Mouse (Mus musculus) midbrain, embryonic 13.5 days (tissue): ENCODE measurements around the gene Ppp3cb. TPM values are rescaled to one million over a fixed set of nuclear protein-coding genes. Genes with fewer than 3 reads are reported as not detected.

ENCODE experiments used
- ATAC-seq: fragments of 200-750 bp; cut with Nextera tagmentation; 2 replicates; pipeline ENCODE4 v1.8.0; 2017; ENCODE audit warnings: mild to moderate bottlenecking, moderate TSS enrichment, moderate library complexity
- H3K27ac ChIP-seq: fragments of 300-500 bp; sonication (generic); 2 replicates; pipeline ENCODE4 v1.5.1; 2015; ENCODE audit warnings: inconsistent platforms, mild to moderate bottlenecking, moderate library complexity
- H3K27me3 ChIP-seq: fragments of 300-500 bp; sonication (generic); 2 replicates; pipeline ENCODE4 v1.6.1; 2015; ENCODE audit warnings: mild to moderate bottlenecking, inconsistent platforms
- H3K36me3 ChIP-seq: fragments of 300-500 bp; sonication (generic); 2 replicates; pipeline ENCODE4 v1.6.1; 2015; ENCODE audit warnings: mild to moderate bottlenecking, inconsistent platforms
- H3K4me1 ChIP-seq: fragments of 300-500 bp; sonication (generic); replicated peaks from 2 replicates; pipeline ENCODE4 v1.6.1; 2015; ENCODE audit warnings: inconsistent platforms
- H3K4me2 ChIP-seq: fragments of 300-500 bp; sonication (generic); replicated peaks from 2 replicates; pipeline ENCODE4 v1.6.1; 2015; ENCODE audit warnings: moderate library complexity, mild to moderate bottlenecking, inconsistent platforms
- H3K4me3 ChIP-seq: fragments of 300-500 bp; sonication (generic); replicated peaks from 2 replicates; pipeline ENCODE4 v1.5.1; 2015; ENCODE audit warnings: mild to moderate bottlenecking, inconsistent platforms
- H3K9ac ChIP-seq: fragments of 300-500 bp; sonication (generic); replicated peaks from 2 replicates; pipeline ENCODE4 v1.6.1; 2015; ENCODE audit warnings: mild to moderate bottlenecking, inconsistent platforms
- H3K9me3 ChIP-seq: fragments of 300-500 bp; sonication (generic); 2 replicates; pipeline ENCODE4 v1.6.1; 2016; ENCODE audit warnings: mild to moderate bottlenecking, inconsistent platforms
- WGBS: fragments of 180-500 bp; shearing (Covaris S2); methylation state at CpG from one replicate; pipeline ENCODE4 v1.1.7; 2015; 5-methylcytosine and 5-hydroxymethylcytosine counted together
- polyA plus RNA-seq: library from polyadenylated mRNA; unstranded; fragments of >200 nt; fragmentation: Nextera tagmentation; extraction: Ambion mirVana; gene quantifications from 2 replicates; pipeline ENCODE4 v1.2.1, GENCODE M21; 2015

Gene Ppp3cb
- polyA plus RNA-seq, 1 experiment from 2014 or later = 80.9 TPM

DNA sequence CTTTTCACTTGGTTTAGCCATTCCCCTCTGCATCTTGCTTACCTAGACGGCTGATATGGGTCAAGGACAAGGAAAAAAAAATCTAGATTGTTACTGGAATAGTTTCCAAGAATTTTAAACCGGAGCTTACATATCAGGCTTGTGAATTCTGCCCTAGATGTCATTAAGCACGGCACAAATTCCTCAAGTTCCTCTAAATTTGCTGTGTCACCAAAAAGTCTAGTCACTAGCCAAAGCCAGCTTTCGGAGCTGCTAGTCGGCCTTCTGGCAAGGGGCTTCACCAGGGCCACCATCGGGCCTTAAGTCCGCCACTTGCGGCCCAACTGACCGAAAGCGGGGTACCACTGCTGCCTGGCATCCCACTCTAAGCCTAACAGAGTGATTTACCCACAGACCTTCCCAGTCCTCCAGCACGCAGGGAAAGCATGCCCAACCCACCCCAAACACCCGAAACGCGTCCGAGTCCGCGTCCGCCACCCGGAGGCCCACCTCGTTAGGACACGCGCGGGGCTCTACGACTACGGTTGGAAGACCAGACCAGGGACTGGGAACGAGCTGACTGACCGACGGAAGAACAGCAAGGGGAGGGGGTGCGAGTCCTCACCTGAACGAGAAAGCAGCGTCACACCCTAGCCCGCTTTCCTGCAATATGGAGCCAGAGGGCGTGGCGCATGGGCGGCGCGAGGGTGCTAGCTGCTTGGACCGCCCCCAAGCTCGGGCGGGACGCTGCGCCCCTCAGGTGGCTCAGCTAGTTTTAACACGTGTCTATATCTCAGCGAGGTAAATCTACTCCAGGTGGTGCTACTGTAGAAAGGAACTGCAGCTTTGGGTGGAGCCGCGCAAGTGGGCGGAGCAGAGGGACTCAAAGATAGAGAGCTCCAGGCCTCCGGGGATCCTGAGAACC is 66.8 kb downstream of the Ppp3cb start, which contains the start of gene Anxa7:
Anxa7 (minus strand) TSS at position 843 of the 904 bp plus-strand sequence.
- Histone ChIP-seq H3K27me3 (peaks cover 8% of the 10 kb centered on the region), H3K9ac (peak within 1 kb of the TSS; percentile 69), H3K36me3 (peaks cover 10% of the 10 kb centered on the region), H3K4me3 (peak within 1 kb of the TSS; percentile 62), H3K9me3 (no peaks in the 10 kb centered on the region), H3K4me1 (peaks cover 4% of the 10 kb centered on the region), H3K27ac (no peak within 1 kb of the TSS), H3K4me2 (peak within 1 kb of the TSS; percentile 90)
- ATAC-seq = peak; percentile 78
- 3% methylated on average over 48 of the region's 48 CpGs for WGBS

DNA sequence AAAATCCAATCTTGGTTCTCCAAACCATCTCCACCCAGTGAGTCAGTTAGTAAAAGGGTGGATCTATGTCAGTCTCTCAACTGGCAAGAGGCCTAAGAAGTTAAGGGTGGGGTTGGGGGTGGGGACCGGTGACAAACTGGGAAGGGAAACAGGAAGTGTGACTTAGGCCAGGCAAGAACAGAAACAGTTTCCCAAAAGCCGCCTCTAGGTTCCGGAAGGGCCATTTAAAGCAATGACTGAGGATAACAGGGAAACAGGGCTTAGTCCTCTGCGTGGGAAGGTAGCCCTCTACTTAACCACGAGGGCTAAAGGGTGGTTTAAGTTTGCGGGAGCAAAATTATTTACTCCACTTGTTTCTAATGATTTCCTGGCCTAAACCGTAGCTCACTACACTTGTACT is 67.6 kb downstream of the Ppp3cb start:
- Histone ChIP-seq H3K4me2 (peak overlapping the region; percentile 90), H3K9me3 (no peaks in the 10 kb centered on the region), H3K27ac (no peak overlapping the region), H3K36me3 (peaks cover 4% of the 10 kb centered on the region; the same call in 1 of the 2 replicates), H3K4me1 (peaks cover 4% of the 10 kb centered on the region), H3K4me3 (peak overlapping the region; percentile 62), H3K9ac (no peak overlapping the region), H3K27me3 (peaks cover 8% of the 10 kb centered on the region)
- 31% methylated on average over 7 of the region's 7 CpGs for WGBS
- no peak for ATAC-seq

DNA sequence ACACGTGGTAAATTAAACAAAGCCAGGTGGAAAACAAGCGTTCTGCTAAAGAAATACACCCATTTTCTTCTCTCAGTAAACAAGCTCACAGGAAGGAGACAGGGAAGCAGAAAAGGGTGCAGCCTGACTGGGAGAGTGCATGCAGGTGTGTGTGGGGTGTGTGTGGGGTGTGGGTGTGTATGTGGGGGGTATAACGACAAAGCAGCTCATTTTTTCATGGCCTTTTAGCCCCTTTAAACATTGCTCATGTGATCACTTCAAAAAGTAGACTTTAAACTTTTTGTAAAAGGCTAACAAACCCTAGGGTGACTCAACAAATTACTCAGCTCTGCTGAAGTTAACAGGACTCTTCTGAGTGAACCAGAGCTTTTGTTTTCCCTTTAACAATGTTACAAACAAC is 68.0 kb downstream of the Ppp3cb start:
- WGBS = 57% methylated on average over 3 of the region's 3 CpGs
- H3K27me3 ChIP-seq = peaks cover 8% of the 10 kb centered on the region
- H3K27ac ChIP-seq = no peak overlapping the region
- 0 out of 2 replicates have a peak, but pooled peaks cover under 1% of the 10 kb centered on the region for H3K36me3 ChIP-seq
- no peak for ATAC-seq
- no peak overlapping the region for H3K4me3 ChIP-seq
- H3K4me1 ChIP-seq = peaks cover 4% of the 10 kb centered on the region
- no peaks in the 10 kb centered on the region for H3K9me3 ChIP-seq
- H3K9ac ChIP-seq = no peak overlapping the region
- no peak overlapping the region for H3K4me2 ChIP-seq

DNA sequence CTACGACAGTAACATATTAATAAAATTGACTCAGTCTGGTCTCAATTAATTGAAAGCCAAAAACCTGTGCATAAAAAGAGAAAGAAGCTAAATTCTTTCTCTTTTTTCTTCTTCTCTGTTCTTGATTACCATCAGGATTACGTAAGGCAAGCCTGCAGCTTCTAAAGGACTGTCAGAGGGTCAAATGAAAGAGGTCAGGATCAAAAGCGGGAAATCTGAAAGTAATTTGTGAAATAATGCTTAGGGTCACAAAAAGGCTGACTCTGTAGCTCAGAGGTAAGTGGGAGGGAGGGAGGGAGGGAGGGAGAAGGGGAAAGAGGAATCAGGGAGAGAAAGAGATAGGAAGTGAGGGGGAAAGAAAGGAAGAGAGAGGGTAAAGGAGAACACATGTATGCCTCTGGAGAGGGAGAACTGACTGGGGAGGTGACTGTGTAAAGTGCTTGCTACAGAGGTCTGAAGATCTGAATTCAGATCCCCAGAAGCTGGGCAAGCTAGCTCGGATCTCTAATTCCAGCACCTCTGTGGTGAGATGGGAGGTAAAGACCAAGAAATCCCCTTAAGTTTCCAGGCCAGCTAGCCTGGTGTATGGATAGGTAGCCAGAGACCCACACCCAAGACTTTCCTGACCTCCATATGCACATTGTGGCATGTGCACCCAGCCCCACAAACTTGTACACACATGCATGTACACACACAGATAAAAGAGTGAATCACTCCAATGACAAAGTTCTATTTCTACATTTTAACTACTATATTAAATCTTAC is 68.9 kb downstream of the Ppp3cb start:
- Histone ChIP-seq H3K27ac (no peak overlapping the region), H3K4me1 (peaks cover 4% of the 10 kb centered on the region), H3K4me3 (no peak overlapping the region), H3K4me2 (no peak overlapping the region), H3K9ac (no peak overlapping the region), H3K36me3 (no peaks in the 10 kb centered on the region), H3K9me3 (no peaks in the 10 kb centered on the region), H3K27me3 (peaks cover 8% of the 10 kb centered on the region)
- ATAC-seq = no peak
- WGBS = 43% methylated on average over 4 of the region's 4 CpGs

DNA sequence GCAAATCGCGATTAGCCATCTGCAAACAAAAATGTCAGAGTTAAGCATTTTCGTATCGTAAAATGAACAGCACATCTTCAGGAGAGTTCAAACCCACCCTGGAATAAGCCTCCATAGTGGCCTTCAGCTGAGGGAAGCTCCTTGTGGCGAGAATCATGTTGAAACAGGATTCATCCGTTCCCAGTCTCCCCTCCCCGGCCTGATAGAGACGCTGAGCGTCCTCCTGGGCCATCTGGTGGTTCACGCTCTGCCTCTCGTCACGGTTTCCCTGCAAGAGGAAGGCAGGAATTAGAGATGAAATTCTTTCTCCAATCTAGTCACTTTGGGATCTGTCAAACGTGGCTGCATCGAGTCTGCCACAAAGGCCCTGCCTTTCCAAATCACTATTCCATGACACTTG is 86.2 kb downstream of the Ppp3cb start:
- ATAC-seq = no peak
- no peak overlapping the region for H3K27ac ChIP-seq
- no peak overlapping the region for H3K4me3 ChIP-seq

DNA sequence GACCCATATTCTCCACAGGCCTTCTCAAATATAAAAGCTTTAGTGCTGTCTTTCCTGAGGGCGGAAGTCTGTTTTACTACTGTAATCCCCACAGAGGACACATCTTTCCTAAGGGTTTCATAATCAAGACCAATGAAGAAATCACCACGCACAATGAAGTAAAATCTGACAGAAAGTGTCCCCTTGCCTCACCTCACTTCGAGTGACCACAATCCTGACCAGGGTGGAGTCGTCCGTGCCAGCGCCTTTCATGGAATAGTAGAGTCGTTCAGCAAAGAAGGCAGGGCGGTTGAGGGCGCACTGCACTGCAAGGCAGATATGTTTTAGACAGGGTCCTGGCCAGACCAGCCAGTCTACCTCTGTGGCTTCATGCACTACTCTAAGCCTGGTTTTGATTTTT is 88.0 kb downstream of the Ppp3cb start:
- H3K4me3 ChIP-seq = no peak overlapping the region
- H3K9ac ChIP-seq = no peak overlapping the region
- no peaks in the 10 kb centered on the region for H3K9me3 ChIP-seq
- no peaks in the 10 kb centered on the region for H3K4me1 ChIP-seq
- no peak for ATAC-seq
- H3K27me3 ChIP-seq = no peaks in the 10 kb centered on the region
- peaks cover 4% of the 10 kb centered on the region; the same call in 1 of the 2 replicates for H3K36me3 ChIP-seq
- WGBS = 94% methylated on average over 9 of the region's 9 CpGs
- H3K4me2 ChIP-seq = no peak overlapping the region
- H3K27ac ChIP-seq = no peak overlapping the region

More for the DNA sequence above, 86.2 kb downstream of the Ppp3cb start:
- no peaks in the 10 kb centered on the region for H3K4me1 ChIP-seq
- H3K9me3 ChIP-seq = no peaks in the 10 kb centered on the region
- H3K36me3 ChIP-seq = peaks cover 4% of the 10 kb centered on the region
- WGBS = 84% methylated on average over 14 of the region's 14 CpGs
- H3K27me3 ChIP-seq = no peaks in the 10 kb centered on the region
- H3K4me2 ChIP-seq = no peak overlapping the region
- H3K9ac ChIP-seq = no peak overlapping the region

DNA sequence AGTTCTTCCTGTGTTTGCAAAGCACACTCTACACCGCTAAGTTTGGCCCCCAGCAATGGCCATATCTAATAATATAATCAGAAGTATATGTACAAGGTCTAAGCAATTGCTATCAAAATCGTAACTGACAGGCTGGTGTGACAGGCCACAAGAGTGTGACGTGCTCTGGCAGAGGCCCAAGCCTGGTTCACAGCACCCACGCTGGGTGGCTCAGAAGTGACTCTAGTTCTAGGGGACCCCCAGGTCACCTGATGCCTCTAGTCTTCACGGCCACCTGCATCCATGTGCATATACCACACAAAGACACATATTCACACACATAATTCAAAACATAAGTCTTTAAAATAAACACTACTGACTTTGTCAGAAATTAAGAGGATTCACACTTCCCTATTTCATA is 93.4 kb downstream of the Ppp3cb start:
- H3K4me2 ChIP-seq = no peak overlapping the region
- no peak overlapping the region for H3K4me3 ChIP-seq
- H3K9ac ChIP-seq = no peak overlapping the region
- H3K9me3 ChIP-seq = no peaks in the 10 kb centered on the region
- H3K27ac ChIP-seq = no peak overlapping the region
- 95% methylated on average over 5 of the region's 5 CpGs for WGBS
- ATAC-seq = no peak
- no peaks in the 10 kb centered on the region for H3K27me3 ChIP-seq
- 0 out of 2 replicates have a peak, but pooled peaks cover 5% of the 10 kb centered on the region for H3K4me1 ChIP-seq
- no peaks in the 10 kb centered on the region for H3K36me3 ChIP-seq

DNA sequence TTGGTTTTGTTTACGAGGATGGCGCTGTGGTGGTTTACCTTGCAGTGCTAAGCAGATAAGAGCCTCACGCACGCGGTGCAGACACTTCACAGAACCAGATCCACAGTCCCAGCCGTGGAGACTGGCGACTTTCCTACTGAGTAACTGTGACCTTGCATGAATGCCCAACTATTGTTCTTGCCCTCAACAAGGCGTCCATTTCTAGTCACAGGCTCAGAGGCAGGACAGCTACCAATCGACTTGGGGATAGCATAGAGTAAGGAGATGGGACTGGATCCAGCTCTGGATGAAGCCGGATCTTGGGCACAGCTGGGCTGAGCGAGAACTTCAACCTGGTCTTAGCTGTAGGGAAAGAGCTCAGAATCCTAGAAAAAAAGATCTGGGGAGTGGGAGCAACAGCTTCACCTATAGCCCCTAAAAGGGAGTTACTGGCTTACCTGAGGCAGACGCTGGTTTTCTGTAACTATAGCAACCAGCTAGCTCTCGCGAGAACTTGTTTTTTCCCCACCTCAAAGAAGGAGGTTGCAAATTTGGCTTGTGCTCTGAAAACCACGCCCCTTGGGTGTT is 94.5 kb downstream of the Ppp3cb start, which contains the start of gene Cfap70:
Cfap70 (minus strand) TSS at position 462 of the 567 bp plus-strand sequence.
- 0 out of 2 replicates have a peak, but pooled peaks cover 5% of the 10 kb centered on the region for H3K4me1 ChIP-seq
- H3K4me3 ChIP-seq = peak within 1 kb of the TSS; percentile 38
- H3K27me3 ChIP-seq = no peaks in the 10 kb centered on the region
- ATAC-seq = peak; percentile 66
- peak within 1 kb of the TSS; percentile 56 for H3K4me2 ChIP-seq
- no peaks in the 10 kb centered on the region for H3K9me3 ChIP-seq
- 3% methylated on average over 15 of the region's 15 CpGs for WGBS
- H3K9ac ChIP-seq = peak within 1 kb of the TSS; percentile 17; the same call in 1 of the 2 replicates
- H3K27ac ChIP-seq = no peak within 1 kb of the TSS
- no peaks in the 10 kb centered on the region for H3K36me3 ChIP-seq

DNA sequence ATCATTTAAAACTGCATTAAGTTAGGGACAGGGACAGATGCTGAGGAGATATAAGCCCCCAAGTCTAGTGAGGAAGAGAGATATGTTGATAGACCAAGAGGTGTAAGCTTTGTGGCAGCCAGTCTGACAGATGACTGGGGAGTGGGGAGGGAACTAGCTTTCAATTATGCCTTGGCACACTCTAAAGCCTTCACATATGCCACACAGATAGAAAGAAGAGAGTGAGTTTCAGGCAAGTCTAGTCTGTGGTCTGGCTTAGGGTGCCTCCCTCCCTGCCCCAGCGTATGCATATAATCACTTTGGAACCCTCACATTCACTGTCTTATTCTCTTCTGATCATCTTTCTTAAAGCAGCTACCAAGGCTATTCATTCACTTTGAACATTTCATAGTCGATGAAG is 95.1 kb downstream of the Ppp3cb start:
- H3K9ac ChIP-seq = peak overlapping the region; percentile 17; the same call in 1 of the 2 replicates
- H3K9me3 ChIP-seq = no peaks in the 10 kb centered on the region
- no peaks in the 10 kb centered on the region for H3K36me3 ChIP-seq
- ATAC-seq = 0 out of 2 replicates have a peak, but pooled peaks have one; percentile 20
- 14% methylated on average over 2 of the region's 2 CpGs for WGBS
- no peak overlapping the region for H3K27ac ChIP-seq
- no peaks in the 10 kb centered on the region for H3K27me3 ChIP-seq
- H3K4me1 ChIP-seq = 0 out of 2 replicates have a peak, but pooled peaks cover 5% of the 10 kb centered on the region
- H3K4me3 ChIP-seq = peak overlapping the region; percentile 38
- peak overlapping the region; percentile 56 for H3K4me2 ChIP-seq
